Mouse (Mus musculus) spleen, adult 2 months (tissue): Measurements from ENCODE around the gene Gm20518.

ENCODE experiments used
- CTCF ChIP-seq: fragments of 200-500 bp; IDR thresholded peaks from 2 replicates; pipeline ENCODE4 v1.5.1; 2011; ENCODE audit warnings: mild to moderate bottlenecking, inconsistent platforms; ENCODE audit not compliant: insufficient read depth, insufficient read length, insufficient replicate concordance; ENCODE audit errors: extremely low read depth
- POLR2A ChIP-seq: fragments of 200-500 bp; IDR thresholded peaks from 2 replicates; pipeline ENCODE4 v1.6.1; 2011; ENCODE audit warnings: low read depth, low read length, inconsistent platforms

- TF ChIP-seq CTCF: no peak
- TF ChIP-seq POLR2A: no peak
Measured at GRCm38 (mm10) chr16:17890917-17891566, 429 bp downstream of the Gm20518 start.
